Mouse (Mus musculus): Measurements from ENCODE around the gene Fxyd1. TPM values are rescaled to one million over a fixed set of nuclear protein-coding genes. Genes with fewer than 3 reads are reported as not detected.
A peak's percentile ranks its signal among the peaks of the same experiment; 100 is the strongest.

Fxyd1 gene
- polyA plus RNA-seq (2014; fragmentation: Nextera tagmentation; extraction: Ambion mirVana) = 12.5 and 13.7 TPM in 2 replicates

DNA sequence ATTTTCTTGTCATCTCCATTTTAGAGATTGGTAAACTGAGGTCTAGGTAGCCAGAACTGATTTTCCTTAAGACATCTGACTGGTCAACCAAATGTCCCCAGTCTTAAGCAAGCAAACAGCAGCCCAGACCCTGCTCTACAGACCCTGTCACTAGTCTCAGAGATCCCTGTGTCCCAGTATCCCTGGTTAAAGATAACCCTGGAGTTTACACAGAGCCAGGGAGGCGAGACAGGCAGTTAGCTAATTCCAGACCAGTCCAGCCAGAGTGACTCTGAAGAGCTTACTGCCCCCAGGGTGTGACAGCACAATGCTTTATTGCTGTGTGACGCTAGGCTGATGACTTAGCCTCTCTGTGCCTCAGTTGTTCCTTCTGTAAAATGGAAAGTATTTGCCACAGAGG lies at the start of gene Fxyd1:
Fxyd1 (minus strand) TSS at position 129 of the 400 bp plus-strand sequence.
- no peaks in the 10 kb centered on the region for H3K9me3 ChIP-seq (ENCODE audit: control insufficient read depth, low read length)
- H3K27me3 ChIP-seq (ENCODE audit: control insufficient read depth, insufficient read depth, low read length) = peaks cover 23% of the 10 kb centered on the region
- no peaks in the 10 kb centered on the region for H3K36me3 ChIP-seq (ENCODE audit: control insufficient read depth, insufficient read depth, low read length)
- H3K4me1 ChIP-seq (ENCODE audit: control insufficient read depth, insufficient read depth, low read length) = peaks cover 16% of the 10 kb centered on the region
- H3K9ac ChIP-seq (ENCODE audit: low read length) = no peak within 1 kb of the TSS
- ATAC-seq (ENCODE audit: insufficient number of reproducible peaks, low FRiP score, low TSS enrichment, low read depth) (no peak), DNase-seq (ENCODE audit: low spot score) (no peak)
- no peak within 1 kb of the TSS for H3K4me2 ChIP-seq (ENCODE audit: low read depth, severe bottlenecking)
- no peak within 1 kb of the TSS for H3K4me3 ChIP-seq (ENCODE audit: low read depth, low read length)
- 64% methylated on average over 2 of the region's 2 CpGs for WGBS
- H3K27ac ChIP-seq (replicated peaks; ENCODE audit: low read depth, low read length) = no peak within 1 kb of the TSS

DNA sequence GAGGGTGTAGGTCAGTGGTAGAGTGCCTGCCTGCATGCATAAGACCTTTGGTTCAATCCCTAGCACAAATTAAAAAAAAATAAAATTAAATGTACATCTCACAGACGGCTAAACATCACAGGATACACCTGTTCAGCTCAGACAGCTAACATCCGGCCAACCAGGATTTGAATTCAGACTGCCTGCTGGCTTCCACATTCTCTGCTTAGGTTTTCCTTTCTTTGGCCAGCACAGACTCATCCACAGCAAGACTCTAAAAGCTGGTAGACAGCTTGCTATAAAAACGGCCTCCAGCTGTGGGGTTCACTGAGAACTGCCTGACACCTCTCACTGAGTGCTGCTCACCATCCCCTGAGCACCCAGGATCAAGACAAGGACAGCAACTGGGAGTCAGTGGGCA lies 49.2 kb upstream of the Fxyd1 start:
- Histone ChIP-seq H3K36me3 (ENCODE audit: control insufficient read depth, insufficient read depth, low read length) (no peaks in the 10 kb centered on the region), H3K9me3 (ENCODE audit: control insufficient read depth, low read length) (no peaks in the 10 kb centered on the region), H3K4me1 (ENCODE audit: control insufficient read depth, insufficient read depth, low read length) (no peaks in the 10 kb centered on the region), H3K27ac (replicated peaks; ENCODE audit: low read depth, low read length) (no peak overlapping the region), H3K27me3 (ENCODE audit: control insufficient read depth, insufficient read depth, low read length) (no peaks in the 10 kb centered on the region), H3K9ac (ENCODE audit: low read length) (no peak overlapping the region), H3K4me2 (ENCODE audit: low read depth, severe bottlenecking) (no peak overlapping the region), H3K4me3 (ENCODE audit: low read depth, low read length) (no peak overlapping the region)
- DNase-seq (ENCODE audit: low spot score) (no peak), ATAC-seq (ENCODE audit: insufficient number of reproducible peaks, low FRiP score, low TSS enrichment, low read depth) (no peak)
- WGBS = 54% methylated on average over 3 of the region's 3 CpGs

- Histone ChIP-seq H3K4me2 (ENCODE audit: low read depth, severe bottlenecking) (no peak overlapping the region), H3K9me3 (ENCODE audit: control insufficient read depth, low read length) (no peaks in the 10 kb centered on the region), H3K27ac (replicated peaks; ENCODE audit: low read depth, low read length) (no peak overlapping the region), H3K9ac (ENCODE audit: low read length) (no peak overlapping the region), H3K27me3 (ENCODE audit: control insufficient read depth, insufficient read depth, low read length) (no peaks in the 10 kb centered on the region), H3K36me3 (ENCODE audit: control insufficient read depth, insufficient read depth, low read length) (no peaks in the 10 kb centered on the region), H3K4me3 (ENCODE audit: low read depth, low read length) (no peak overlapping the region), H3K4me1 (ENCODE audit: control insufficient read depth, insufficient read depth, low read length) (no peaks in the 10 kb centered on the region)
- WGBS = 63% methylated on average over 15 of the region's 15 CpGs
- DNase-seq (ENCODE audit: low spot score) (peak; percentile 71), ATAC-seq (ENCODE audit: insufficient number of reproducible peaks, low FRiP score, low TSS enrichment, low read depth) (no peak)
These were observed 48.2 kb upstream of the Fxyd1 start for GRCm38 (mm10) chr7:31105061-31105768.

DNA sequence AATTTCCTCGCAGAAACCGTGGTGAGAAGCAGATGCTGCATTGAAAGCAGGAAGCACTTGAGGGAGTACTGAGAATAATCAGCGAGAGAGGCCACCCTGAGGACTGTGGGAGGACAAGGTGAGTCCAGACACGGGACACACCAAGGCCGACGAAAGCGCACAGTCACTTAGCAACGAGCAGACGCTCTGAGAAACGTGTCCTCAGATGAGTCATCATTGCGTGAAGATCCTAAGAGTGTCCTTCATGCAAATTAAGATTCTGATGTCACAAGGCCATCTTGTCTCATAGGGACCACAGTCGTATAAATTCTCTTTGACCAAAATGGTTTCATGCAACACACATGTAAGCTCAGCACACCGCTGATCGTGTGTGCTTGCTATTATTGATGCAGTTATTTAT lies 43.8 kb upstream of the Fxyd1 start:
- H3K4me2 ChIP-seq (ENCODE audit: low read depth, severe bottlenecking) = no peak overlapping the region
- no peaks in the 10 kb centered on the region for H3K4me1 ChIP-seq (ENCODE audit: control insufficient read depth, insufficient read depth, low read length)
- H3K9ac ChIP-seq (ENCODE audit: low read length) = no peak overlapping the region
- ATAC-seq (ENCODE audit: insufficient number of reproducible peaks, low FRiP score, low TSS enrichment, low read depth) = no peak
- H3K9me3 ChIP-seq (ENCODE audit: control insufficient read depth, low read length) = no peaks in the 10 kb centered on the region
- H3K36me3 ChIP-seq (ENCODE audit: control insufficient read depth, insufficient read depth, low read length) = no peaks in the 10 kb centered on the region
- WGBS = 87% methylated on average over 14 of the region's 14 CpGs
- no peak for DNase-seq (ENCODE audit: low spot score)
- no peaks in the 10 kb centered on the region for H3K27me3 ChIP-seq (ENCODE audit: control insufficient read depth, insufficient read depth, low read length)
- no peak overlapping the region for H3K27ac ChIP-seq (replicated peaks; ENCODE audit: low read depth, low read length)
- H3K4me3 ChIP-seq (ENCODE audit: low read depth, low read length) = no peak overlapping the region

DNA sequence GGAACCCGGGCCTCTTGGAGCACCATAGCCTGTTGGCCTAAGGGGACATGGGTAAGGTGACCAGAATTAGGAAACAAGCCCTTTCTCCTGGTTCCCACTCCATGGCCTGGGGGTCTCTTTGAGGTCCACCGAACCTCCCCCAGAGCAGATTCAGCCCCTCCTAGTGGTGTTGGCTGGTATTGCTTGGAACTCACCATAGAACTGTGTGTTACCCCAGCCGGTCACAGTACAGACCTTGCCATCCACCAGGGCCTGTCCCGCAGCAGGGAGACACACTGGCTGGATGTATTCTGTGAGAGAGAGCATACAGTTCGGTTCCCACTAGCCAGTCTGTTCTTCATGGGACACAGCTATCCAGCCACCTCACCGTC lies 42.6 kb upstream of the Fxyd1 start:
- no peaks in the 10 kb centered on the region for H3K36me3 ChIP-seq (ENCODE audit: control insufficient read depth, insufficient read depth, low read length)
- no peak for ATAC-seq (ENCODE audit: insufficient number of reproducible peaks, low FRiP score, low TSS enrichment, low read depth)
- WGBS = 85% methylated on average over 6 of the region's 6 CpGs

DNA sequence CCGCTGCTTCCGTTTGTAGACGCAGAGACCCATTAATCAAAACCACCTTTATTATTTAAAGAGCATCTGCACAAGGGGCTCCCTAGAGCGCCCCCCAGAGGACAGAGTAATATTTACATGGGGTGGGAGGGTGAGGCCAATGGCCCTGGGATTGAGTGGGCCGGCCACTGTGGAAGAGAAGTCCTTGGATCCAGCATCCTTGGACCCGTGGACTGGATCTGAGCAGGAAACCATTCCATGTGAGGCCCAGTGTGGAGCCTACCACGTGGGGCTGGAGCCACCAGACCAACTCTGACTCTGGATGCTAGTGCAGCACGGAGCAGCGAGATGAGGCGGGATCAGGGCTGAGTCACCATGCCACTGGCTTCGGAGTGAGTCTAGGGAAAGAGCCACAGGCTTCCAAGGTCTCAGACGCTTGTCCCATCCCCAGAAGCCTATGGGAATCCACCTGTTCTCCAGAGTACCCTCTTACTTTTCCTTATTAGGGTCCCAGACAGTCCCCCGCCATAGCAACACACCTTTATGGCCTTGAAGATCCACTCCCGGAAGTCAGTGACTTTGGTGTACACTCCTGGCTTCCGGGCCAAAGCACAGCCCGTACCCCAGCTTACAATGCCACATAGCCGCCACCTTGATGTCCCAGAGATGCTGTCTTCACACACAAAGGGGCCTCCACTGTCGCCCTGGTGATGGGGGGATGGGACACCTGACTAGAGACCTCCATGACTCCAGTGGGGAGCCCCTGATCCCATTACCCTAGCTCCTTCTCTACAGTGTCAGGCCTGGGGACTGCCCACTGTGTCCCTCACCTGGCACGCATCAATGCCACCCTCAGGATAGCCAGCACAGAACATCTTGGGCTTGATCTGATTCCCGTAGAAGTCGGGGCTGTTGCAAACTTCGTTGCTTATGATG lies 42.0 kb upstream of the Fxyd1 start:
- DNase-seq (ENCODE audit: low spot score) = no peak
- Histone ChIP-seq H3K9me3 (ENCODE audit: control insufficient read depth, low read length) (no peaks in the 10 kb centered on the region), H3K9ac (ENCODE audit: low read length) (no peak overlapping the region), H3K4me2 (ENCODE audit: low read depth, severe bottlenecking) (no peak overlapping the region), H3K4me3 (ENCODE audit: low read depth, low read length) (no peak overlapping the region), H3K27me3 (ENCODE audit: control insufficient read depth, insufficient read depth, low read length) (no peaks in the 10 kb centered on the region), H3K4me1 (ENCODE audit: control insufficient read depth, insufficient read depth, low read length) (no peaks in the 10 kb centered on the region), H3K27ac (replicated peaks; ENCODE audit: low read depth, low read length) (no peak overlapping the region), H3K36me3 (ENCODE audit: control insufficient read depth, insufficient read depth, low read length) (no peaks in the 10 kb centered on the region)
- 80% methylated on average over 22 of the region's 22 CpGs for WGBS
- ATAC-seq (ENCODE audit: insufficient number of reproducible peaks, low FRiP score, low TSS enrichment, low read depth) = no peak

More for the DNA sequence above, 42.6 kb upstream of the Fxyd1 start:
- Histone ChIP-seq H3K27me3 (ENCODE audit: control insufficient read depth, insufficient read depth, low read length) (no peaks in the 10 kb centered on the region), H3K4me2 (ENCODE audit: low read depth, severe bottlenecking) (no peak overlapping the region), H3K9ac (ENCODE audit: low read length) (no peak overlapping the region), H3K4me1 (ENCODE audit: control insufficient read depth, insufficient read depth, low read length) (no peaks in the 10 kb centered on the region), H3K27ac (replicated peaks; ENCODE audit: low read depth, low read length) (no peak overlapping the region), H3K4me3 (ENCODE audit: low read depth, low read length) (no peak overlapping the region), H3K9me3 (ENCODE audit: control insufficient read depth, low read length) (no peaks in the 10 kb centered on the region)
- DNase-seq (ENCODE audit: low spot score) = no peak

DNA sequence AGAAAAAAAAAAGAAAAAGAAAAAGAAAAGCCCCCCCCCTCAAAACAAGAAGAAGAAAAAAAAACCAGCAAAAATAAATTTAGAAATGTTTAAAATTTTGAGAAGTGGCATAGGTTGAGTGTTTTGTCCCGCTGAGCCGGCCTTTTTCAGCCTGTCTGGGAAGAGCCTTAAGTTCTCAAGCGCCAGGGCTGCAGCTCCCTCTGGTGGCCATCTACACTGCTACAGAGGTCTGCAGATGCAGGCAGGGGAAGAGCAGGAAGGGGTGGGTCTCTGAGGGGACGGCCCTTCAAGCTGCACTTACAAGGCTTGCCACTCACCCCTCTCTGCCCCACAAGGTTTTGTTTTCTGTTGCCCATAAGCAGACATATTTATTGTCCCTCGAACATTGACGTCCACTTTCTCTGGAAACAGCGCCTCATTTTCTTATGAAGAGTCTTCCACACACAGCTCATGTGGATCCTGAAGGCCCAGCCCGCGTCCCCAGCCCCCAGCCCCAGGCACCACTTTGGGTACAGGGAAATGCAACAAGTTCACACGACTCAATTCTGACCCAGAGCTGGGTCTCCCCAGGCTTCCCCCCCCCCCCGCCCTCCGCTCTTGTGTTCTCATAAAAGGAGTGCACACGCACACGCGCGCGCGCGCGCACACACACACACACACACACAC lies 40.7 kb upstream of the Fxyd1 start:
- DNase-seq (ENCODE audit: low spot score) (peak; percentile 94), ATAC-seq (ENCODE audit: insufficient number of reproducible peaks, low FRiP score, low TSS enrichment, low read depth) (peak; percentile 91)
- Histone ChIP-seq H3K9ac (ENCODE audit: low read length) (no peak overlapping the region), H3K36me3 (ENCODE audit: control insufficient read depth, insufficient read depth, low read length) (no peaks in the 10 kb centered on the region), H3K4me2 (ENCODE audit: low read depth, severe bottlenecking) (peak overlapping the region; percentile 20), H3K4me3 (ENCODE audit: low read depth, low read length) (no peak overlapping the region), H3K4me1 (ENCODE audit: control insufficient read depth, insufficient read depth, low read length) (no peaks in the 10 kb centered on the region), H3K27me3 (ENCODE audit: control insufficient read depth, insufficient read depth, low read length) (no peaks in the 10 kb centered on the region), H3K27ac (replicated peaks; ENCODE audit: low read depth, low read length) (no peak overlapping the region), H3K9me3 (ENCODE audit: control insufficient read depth, low read length) (no peaks in the 10 kb centered on the region)
- 47% methylated on average over 20 of the region's 20 CpGs for WGBS

DNA sequence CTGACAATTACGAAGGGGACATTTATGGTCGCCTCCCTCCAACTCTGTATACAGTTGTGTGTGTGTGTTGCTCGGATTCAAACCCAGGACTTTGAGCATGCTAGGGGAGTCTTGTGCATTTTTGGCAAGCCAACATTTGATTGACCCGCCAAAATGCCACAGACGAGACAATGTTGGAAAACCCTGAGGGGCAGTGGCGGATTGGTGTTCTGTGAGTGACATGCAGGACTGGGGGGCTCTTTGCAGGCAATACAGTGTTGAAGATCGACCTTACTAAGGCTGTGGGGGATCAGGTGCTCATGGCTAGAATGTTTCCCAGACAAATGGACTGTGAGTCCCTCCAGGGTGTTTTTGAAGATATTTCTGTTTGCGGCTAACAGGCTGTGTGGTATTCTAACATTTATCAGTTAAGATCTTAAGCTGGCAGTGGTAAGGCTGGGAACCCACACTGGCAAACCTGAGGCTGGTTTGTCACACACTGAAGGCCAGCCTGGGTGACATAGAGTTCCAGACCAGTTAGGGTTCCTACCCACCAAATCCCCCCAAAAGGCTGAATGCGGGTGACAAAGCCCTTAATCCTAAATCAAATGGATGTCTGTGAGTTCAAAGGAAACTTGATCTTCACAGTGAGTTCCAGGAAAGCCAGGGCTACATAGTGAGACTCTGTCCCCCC lies 40.0 kb upstream of the Fxyd1 start:
- ATAC-seq (ENCODE audit: insufficient number of reproducible peaks, low FRiP score, low TSS enrichment, low read depth) = no peak
- no peaks in the 10 kb centered on the region for H3K9me3 ChIP-seq (ENCODE audit: control insufficient read depth, low read length)
- H3K9ac ChIP-seq (ENCODE audit: low read length) = no peak overlapping the region
- no peak for DNase-seq (ENCODE audit: low spot score)
- H3K27ac ChIP-seq (replicated peaks; ENCODE audit: low read depth, low read length) = no peak overlapping the region
- H3K36me3 ChIP-seq (ENCODE audit: control insufficient read depth, insufficient read depth, low read length) = no peaks in the 10 kb centered on the region
- H3K4me2 ChIP-seq (ENCODE audit: low read depth, severe bottlenecking) = no peak overlapping the region
- no peaks in the 10 kb centered on the region for H3K4me1 ChIP-seq (ENCODE audit: control insufficient read depth, insufficient read depth, low read length)
- no peak overlapping the region for H3K4me3 ChIP-seq (ENCODE audit: low read depth, low read length)
- 75% methylated on average over 9 of the region's 9 CpGs for WGBS
- H3K27me3 ChIP-seq (ENCODE audit: control insufficient read depth, insufficient read depth, low read length) = no peaks in the 10 kb centered on the region

Measured in limb, embryonic 11.5 days (tissue).